Mouse (Mus musculus): Measurements from ENCODE around the gene 4930404N11Rik. TPM values are rescaled to one million over a fixed set of nuclear protein-coding genes. Genes with fewer than 3 reads are reported as not detected.
A peak's percentile ranks its signal among the peaks of the same experiment; 100 is the strongest.

4930404N11Rik gene
- polyA plus RNA-seq, 1 experiment = 0.61 TPM

DNA sequence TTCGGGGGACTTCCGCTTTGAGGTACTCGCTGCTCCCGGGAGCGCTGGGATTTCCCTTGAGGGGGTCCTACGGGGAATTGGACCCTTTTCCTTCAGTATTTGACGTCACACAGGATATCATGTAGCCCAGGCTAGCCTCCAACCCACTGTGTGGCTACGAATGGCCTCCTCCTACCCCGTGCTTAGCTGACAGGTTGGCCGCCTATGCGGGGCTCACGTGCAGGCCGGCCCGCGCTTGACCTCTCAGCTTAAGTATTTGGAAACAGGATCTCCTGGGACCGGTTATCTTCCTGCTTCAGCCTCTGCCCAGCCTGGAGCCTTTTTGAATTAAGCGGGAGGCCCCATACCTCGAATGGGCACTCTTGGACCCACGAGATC is 19.0 kb upstream of the 4930404N11Rik start:
- H3K27ac ChIP-seq (ENCODE audit: insufficient read depth, low read length) = peak overlapping the region; percentile 35
- H3K4me3 ChIP-seq (ENCODE audit: insufficient read depth, low read length) = peak overlapping the region; percentile 82
- H3K4me1 ChIP-seq (ENCODE audit: control insufficient read depth, insufficient read depth, low read length) = peaks cover 2% of the 10 kb centered on the region; the same call in 1 of the 2 replicates
- TF ChIP-seq POLR2A (IDR thresholded peaks at IDR 0.05; ENCODE audit: low read depth, low read length) (no peak), CTCF (IDR thresholded peaks at IDR 0.05; ENCODE audit: borderline replicate concordance, insufficient read depth, low read length) (no peak)

DNA sequence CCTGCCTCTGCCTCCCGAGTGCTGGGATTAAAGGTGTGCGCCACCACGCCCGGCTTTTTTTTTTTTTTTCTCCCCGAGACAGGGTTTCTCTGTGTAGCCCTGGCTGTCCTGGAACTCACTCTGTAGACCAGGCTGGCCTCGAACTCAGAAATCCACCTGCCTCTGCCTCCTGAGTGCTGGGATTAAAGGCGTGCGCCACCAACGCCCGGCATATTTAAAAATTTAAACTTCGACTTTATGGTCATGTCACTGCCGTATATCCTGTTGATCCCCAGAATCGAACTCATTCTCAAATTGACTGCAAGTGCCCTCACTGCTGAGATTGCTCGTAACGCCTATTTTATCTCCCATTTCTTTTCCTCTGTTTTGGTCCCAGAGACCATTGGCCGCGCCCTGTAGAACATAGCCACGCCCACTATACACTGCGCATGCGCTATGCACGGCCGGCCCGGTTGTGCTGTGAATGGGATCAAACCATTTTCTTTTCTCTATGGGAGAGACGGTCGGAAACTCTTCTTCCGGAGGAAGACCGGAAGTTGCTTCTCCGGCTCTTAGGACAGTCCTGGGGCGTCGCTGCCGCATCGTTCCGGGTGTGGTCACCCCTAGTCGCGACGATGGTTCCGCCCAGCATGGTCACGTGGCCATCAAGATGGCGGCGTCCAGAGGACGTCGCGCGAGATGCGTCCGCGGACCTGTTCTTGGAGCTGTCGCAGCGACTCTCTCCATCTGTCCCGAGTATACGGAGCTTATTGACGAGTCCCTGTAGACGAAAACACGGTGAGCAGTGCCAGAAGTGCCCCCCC is 18.4 kb upstream of the 4930404N11Rik start, which contains the start of the genes Dohh and Gm48551:
Gene Dohh (plus strand): TSS at position 627 of the 803 bp plus-strand sequence.
Gene Gm48551 (plus strand): TSS at position 665 of the 803 bp plus-strand sequence.
- peaks cover 2% of the 10 kb centered on the region; the same call in 1 of the 2 replicates for H3K4me1 ChIP-seq (ENCODE audit: control insufficient read depth, insufficient read depth, low read length)
- H3K4me3 ChIP-seq (ENCODE audit: insufficient read depth, low read length) = peak within 1 kb of the TSS; percentile 82
- no peak for TF ChIP-seq CTCF (IDR thresholded peaks at IDR 0.05; ENCODE audit: borderline replicate concordance, insufficient read depth, low read length)
- peak; percentile 88 for TF ChIP-seq POLR2A (IDR thresholded peaks at IDR 0.05; ENCODE audit: low read depth, low read length)
- peak within 1 kb of the TSS; percentile 35 for H3K27ac ChIP-seq (ENCODE audit: insufficient read depth, low read length)

DNA sequence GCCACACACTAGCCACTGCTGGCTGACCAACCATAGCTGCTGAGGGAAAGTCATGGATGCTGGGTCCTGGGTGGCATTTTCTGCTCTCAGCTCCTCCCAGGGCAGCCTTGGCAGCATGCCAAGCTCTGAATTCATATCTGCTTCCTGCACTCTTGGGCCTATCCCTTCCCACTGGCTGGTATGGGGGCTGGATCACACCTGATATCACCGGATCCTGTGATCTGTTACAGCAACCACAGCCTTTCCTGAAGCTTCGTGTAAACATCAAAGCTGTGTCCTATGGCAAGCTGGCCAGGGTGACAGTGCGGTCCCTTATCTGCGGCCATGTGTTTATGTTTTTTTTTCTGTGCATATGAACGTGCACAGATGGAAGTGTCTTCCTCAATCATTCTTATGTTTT is 16.4 kb upstream of the 4930404N11Rik start:
- no peak for TF ChIP-seq CTCF (IDR thresholded peaks at IDR 0.05; ENCODE audit: borderline replicate concordance, insufficient read depth, low read length)
- no peak for TF ChIP-seq POLR2A (IDR thresholded peaks at IDR 0.05; ENCODE audit: low read depth, low read length)
- H3K4me3 ChIP-seq (ENCODE audit: insufficient read depth, low read length) = no peak overlapping the region
- peaks cover 3% of the 10 kb centered on the region; the same call in 1 of the 2 replicates for H3K4me1 ChIP-seq (ENCODE audit: control insufficient read depth, insufficient read depth, low read length)
- no peak overlapping the region for H3K27ac ChIP-seq (ENCODE audit: insufficient read depth, low read length)

DNA sequence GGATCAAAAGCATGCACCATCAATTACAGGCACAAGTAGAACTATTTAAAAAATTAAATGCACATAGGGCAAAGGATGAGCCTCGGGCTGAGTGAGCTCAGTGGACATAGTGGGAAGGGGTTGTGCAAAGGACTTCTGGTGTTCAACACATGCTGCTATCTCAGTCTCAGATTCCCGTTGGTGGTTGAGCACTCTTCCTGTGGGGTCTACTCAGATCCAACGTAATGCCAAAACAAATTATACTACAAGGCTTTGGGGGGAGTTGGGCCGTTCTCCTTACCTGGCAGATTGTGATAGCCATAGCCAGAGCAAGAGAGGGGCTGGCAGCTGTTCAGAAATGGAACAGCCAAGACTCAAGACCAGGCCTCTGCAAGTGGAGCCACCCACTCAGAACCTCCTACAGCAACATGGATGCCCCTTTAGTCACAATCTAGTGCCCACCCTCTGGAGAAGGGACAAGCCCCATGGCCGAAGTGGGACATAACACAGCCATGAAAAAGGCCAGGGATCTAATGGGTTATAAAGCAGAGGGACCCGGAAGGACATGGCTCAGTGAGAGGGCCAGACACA is 14.3 kb upstream of the 4930404N11Rik start:
- Histone ChIP-seq H3K27ac (ENCODE audit: insufficient read depth, low read length) (no peak overlapping the region), H3K4me3 (ENCODE audit: insufficient read depth, low read length) (no peak overlapping the region), H3K4me1 (ENCODE audit: control insufficient read depth, insufficient read depth, low read length) (0 out of 2 replicates have a peak, but pooled peaks cover 4% of the 10 kb centered on the region)
- TF ChIP-seq CTCF (IDR thresholded peaks at IDR 0.05; ENCODE audit: borderline replicate concordance, insufficient read depth, low read length) = no peak
- TF ChIP-seq POLR2A (IDR thresholded peaks at IDR 0.05; ENCODE audit: low read depth, low read length) = no peak

DNA sequence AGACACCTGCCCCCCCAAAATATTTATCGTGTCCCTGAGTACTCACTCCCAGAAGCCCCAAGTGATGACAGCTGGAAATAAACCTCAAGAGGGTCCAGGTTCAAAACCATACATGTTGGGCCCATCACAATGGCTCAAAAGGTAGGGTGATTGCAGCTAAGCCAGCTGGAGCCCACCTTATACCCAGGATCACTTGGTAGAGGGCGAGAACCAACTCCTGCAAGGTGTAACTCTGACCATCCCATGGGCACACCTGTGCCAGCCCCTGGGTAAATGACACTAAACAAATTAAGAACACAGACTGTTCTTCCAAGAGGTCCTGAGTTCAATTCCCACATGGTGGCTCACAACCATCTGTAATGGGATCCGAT is 13.6 kb upstream of the 4930404N11Rik start:
- H3K4me1 ChIP-seq (ENCODE audit: control insufficient read depth, insufficient read depth, low read length) = 0 out of 2 replicates have a peak, but pooled peaks cover 4% of the 10 kb centered on the region
- H3K27ac ChIP-seq (ENCODE audit: insufficient read depth, low read length) = no peak overlapping the region
- H3K4me3 ChIP-seq (ENCODE audit: insufficient read depth, low read length) = peak overlapping the region; percentile 41
- TF ChIP-seq POLR2A (IDR thresholded peaks at IDR 0.05; ENCODE audit: low read depth, low read length) (no peak), CTCF (IDR thresholded peaks at IDR 0.05; ENCODE audit: borderline replicate concordance, insufficient read depth, low read length) (no peak)

DNA sequence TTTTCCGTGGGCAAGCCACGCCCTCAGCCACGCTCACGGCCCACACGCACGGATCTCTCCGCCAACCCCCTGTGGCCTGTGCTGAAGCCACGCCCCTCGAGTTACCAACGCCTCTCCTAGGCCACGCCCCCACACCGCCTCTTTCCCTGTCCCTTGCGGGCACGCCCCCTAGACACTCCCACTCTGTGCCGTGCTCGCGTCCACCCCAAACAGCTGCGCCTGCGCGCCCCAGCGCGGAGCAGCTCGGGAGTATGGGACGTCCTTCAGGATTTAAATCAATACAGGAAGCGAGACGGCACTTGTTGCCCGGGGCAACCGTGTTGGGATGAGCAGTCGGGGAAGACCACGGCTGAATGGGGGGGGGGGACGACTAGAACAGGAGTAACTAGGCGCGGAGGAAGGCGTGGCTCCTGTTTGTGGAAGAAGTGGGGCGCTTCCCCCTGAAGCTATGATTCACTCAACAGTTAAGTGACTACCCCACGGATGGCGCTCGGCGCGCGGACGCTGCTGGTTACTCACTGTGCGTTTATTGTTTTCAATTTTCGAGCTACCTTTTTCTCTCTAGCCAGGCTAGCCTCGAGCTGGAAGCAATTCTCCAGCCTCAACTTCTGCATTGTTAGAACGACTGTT is 13.1 kb upstream of the 4930404N11Rik start:
- Histone ChIP-seq H3K4me3 (ENCODE audit: insufficient read depth, low read length) (peak overlapping the region; percentile 41), H3K27ac (ENCODE audit: insufficient read depth, low read length) (no peak overlapping the region), H3K4me1 (ENCODE audit: control insufficient read depth, insufficient read depth, low read length) (0 out of 2 replicates have a peak, but pooled peaks cover 4% of the 10 kb centered on the region)
- TF ChIP-seq POLR2A (IDR thresholded peaks at IDR 0.05; ENCODE audit: low read depth, low read length) = peak; percentile 64
- no peak for TF ChIP-seq CTCF (IDR thresholded peaks at IDR 0.05; ENCODE audit: borderline replicate concordance, insufficient read depth, low read length)

DNA sequence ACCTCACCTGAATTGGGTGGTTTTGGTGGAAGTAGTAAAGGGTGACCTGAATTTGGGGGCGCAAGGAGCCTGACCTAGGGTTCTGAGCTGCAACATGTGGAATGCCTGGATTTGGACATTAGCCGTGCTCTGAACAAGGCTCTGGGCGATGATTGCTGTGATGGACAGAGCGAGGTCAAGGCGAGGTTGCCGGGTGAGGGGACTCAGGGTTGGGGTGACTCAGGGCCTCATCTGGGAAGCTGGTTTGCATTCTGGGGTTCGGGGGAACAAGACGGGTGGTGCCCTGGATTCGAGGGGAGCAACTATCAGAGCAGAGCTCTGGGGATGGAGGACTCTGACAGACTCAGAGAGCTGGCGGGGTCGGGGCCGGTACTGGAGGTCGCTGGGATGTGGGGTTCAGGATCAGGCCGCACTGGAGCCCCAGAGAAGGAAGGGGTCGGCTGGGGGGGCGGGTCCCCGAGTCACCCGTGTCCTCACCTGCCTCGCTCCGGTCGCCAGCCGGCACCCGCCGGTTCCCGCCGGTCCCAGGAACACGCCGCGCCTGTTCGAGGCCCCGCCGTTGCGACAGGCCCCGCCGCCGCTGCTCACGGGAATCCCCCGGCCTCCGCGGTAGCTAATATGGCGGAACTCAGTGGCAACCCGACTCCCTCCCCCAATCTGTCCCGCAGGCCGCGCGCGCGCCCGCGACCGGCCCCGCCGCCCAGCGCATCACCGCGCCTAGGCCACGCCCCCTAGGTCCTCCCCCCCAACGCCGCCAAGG is 12.4 kb upstream of the 4930404N11Rik start, which contains the start of gene Fzr1:
Gene Fzr1 (minus strand): TSS at position 724 of the 760 bp plus-strand sequence.
- Histone ChIP-seq H3K27ac (ENCODE audit: insufficient read depth, low read length) (no peak within 1 kb of the TSS), H3K4me1 (ENCODE audit: control insufficient read depth, insufficient read depth, low read length) (0 out of 2 replicates have a peak, but pooled peaks cover 4% of the 10 kb centered on the region), H3K4me3 (ENCODE audit: insufficient read depth, low read length) (peak within 1 kb of the TSS; percentile 96)
- TF ChIP-seq CTCF (IDR thresholded peaks at IDR 0.05; ENCODE audit: borderline replicate concordance, insufficient read depth, low read length) (no peak), POLR2A (IDR thresholded peaks at IDR 0.05; ENCODE audit: low read depth, low read length) (peak; percentile 65)

DNA sequence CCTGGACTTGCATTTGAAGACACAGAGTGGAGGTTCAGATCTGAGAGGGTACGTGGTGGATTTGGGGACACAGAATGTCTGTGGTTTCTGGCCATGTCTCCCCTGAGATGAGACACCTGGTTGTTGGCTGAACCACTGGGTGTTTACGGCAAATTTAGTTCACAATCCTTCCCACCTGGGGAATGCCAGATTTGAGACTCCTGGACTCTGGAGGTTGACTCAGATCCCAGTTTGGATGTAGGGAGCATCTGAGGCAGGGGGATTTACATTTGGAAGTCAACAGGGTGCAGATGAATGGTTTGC is 11.7 kb upstream of the 4930404N11Rik start:
- H3K27ac ChIP-seq (ENCODE audit: insufficient read depth, low read length) = no peak overlapping the region

More for the DNA sequence above, 11.7 kb upstream of the 4930404N11Rik start:
- no peak for TF ChIP-seq POLR2A (IDR thresholded peaks at IDR 0.05; ENCODE audit: low read depth, low read length)
- TF ChIP-seq CTCF (IDR thresholded peaks at IDR 0.05; ENCODE audit: borderline replicate concordance, insufficient read depth, low read length) = no peak
- H3K4me1 ChIP-seq (ENCODE audit: control insufficient read depth, insufficient read depth, low read length) = 0 out of 2 replicates have a peak, but pooled peaks cover 4% of the 10 kb centered on the region
- peak overlapping the region; percentile 96 for H3K4me3 ChIP-seq (ENCODE audit: insufficient read depth, low read length)

All from embryonic fibroblast, embryonic 13.5 days (primary cell).